Mouse (Mus musculus) liver, embryonic 15.5 days (tissue): ENCODE measurements around the gene Hdac9. TPM values are rescaled to one million over a fixed set of nuclear protein-coding genes. Genes with fewer than 3 reads are reported as not detected.

Experiments used
- ATAC-seq: fragments of 200-750 bp; cut with Nextera tagmentation; 2 replicates; pipeline ENCODE4 v1.8.0; 2017; ENCODE audit warnings: moderate number of reproducible peaks, mild to moderate bottlenecking, moderate library complexity; ENCODE audit not compliant: insufficient read depth
- H3K27ac ChIP-seq: fragments of 300-500 bp; sonication (generic); replicated peaks from 2 replicates; pipeline ENCODE4 v1.5.1; 2015; ENCODE audit warnings: mild to moderate bottlenecking, inconsistent platforms
- H3K27me3 ChIP-seq: fragments of 300-500 bp; sonication (generic); 2 replicates; pipeline ENCODE4 v1.6.1; 2015; ENCODE audit warnings: mild to moderate bottlenecking, inconsistent platforms
- H3K36me3 ChIP-seq: fragments of 300-500 bp; sonication (generic); replicated peaks from 2 replicates; pipeline ENCODE4 v1.6.1; 2015; ENCODE audit warnings: moderate library complexity, mild to moderate bottlenecking, inconsistent platforms
- H3K4me1 ChIP-seq: fragments of 300-500 bp; sonication (generic); replicated peaks from 2 replicates; pipeline ENCODE4 v1.6.1; 2015; ENCODE audit warnings: inconsistent platforms
- H3K4me2 ChIP-seq: fragments of 300-500 bp; sonication (generic); 2 replicates; pipeline ENCODE4 v1.6.1; 2015; ENCODE audit warnings: moderate library complexity, mild to moderate bottlenecking, inconsistent platforms
- H3K4me3 ChIP-seq: fragments of 300-500 bp; sonication (generic); replicated peaks from 2 replicates; pipeline ENCODE4 v1.5.1; 2015; ENCODE audit warnings: mild to moderate bottlenecking, inconsistent platforms
- H3K9ac ChIP-seq: fragments of 300-500 bp; sonication (generic); 2 replicates; pipeline ENCODE4 v1.6.1; 2015; ENCODE audit warnings: moderate library complexity, mild to moderate bottlenecking, inconsistent platforms
- H3K9me3 ChIP-seq: fragments of 300-500 bp; sonication (generic); replicated peaks from 2 replicates; pipeline ENCODE4 v1.6.1; 2016; ENCODE audit warnings: inconsistent platforms
- WGBS: fragments of 180-500 bp; shearing (Covaris S2); methylation state at CpG from one replicate; pipeline ENCODE4 v1.1.7; 2015; ENCODE audit warnings: mixed read lengths; ENCODE audit not compliant: insufficient replicate concordance; 5-methylcytosine and 5-hydroxymethylcytosine counted together
- polyA plus RNA-seq: library from polyadenylated mRNA; unstranded; fragments of >200 nt; fragmentation: Nextera tagmentation; extraction: Ambion mirVana; gene quantifications from 2 replicates; pipeline ENCODE4 v1.2.1, GENCODE M21; 2015

Gene Hdac9
- polyA plus RNA-seq, 1 experiment from 2014 or later = 1.5 TPM

GRCm38 (mm10) chr12:34218561-34218960 is 698.3 kb downstream of the Hdac9 start:
- Histone ChIP-seq H3K9me3 (no peaks in the 10 kb centered on the region), H3K4me2 (no peak overlapping the region), H3K9ac (no peak overlapping the region), H3K27ac (no peak overlapping the region), H3K4me3 (no peak overlapping the region), H3K27me3 (no peaks in the 10 kb centered on the region), H3K36me3 (no peaks in the 10 kb centered on the region), H3K4me1 (no peaks in the 10 kb centered on the region)
- 62% methylated on average over 2 of the region's 2 CpGs for whole genome bisulfite sequencing
- ATAC-seq = no peak

GRCm38 (mm10) chr12:34215023-34216020 is 701.6 kb downstream of the Hdac9 start:
- Histone ChIP-seq H3K9ac (no peak overlapping the region), H3K4me1 (no peaks in the 10 kb centered on the region), H3K27ac (no peak overlapping the region), H3K4me3 (no peak overlapping the region), H3K4me2 (no peak overlapping the region), H3K36me3 (no peaks in the 10 kb centered on the region), H3K9me3 (no peaks in the 10 kb centered on the region), H3K27me3 (no peaks in the 10 kb centered on the region)
- 47% methylated on average over 17 of the region's 17 CpGs for WGBS
- no peak for ATAC-seq

GRCm38 (mm10) chr12:34212162-34212561 is 704.7 kb downstream of the Hdac9 start:
- Histone ChIP-seq H3K9ac (no peak overlapping the region), H3K4me2 (no peak overlapping the region), H3K4me3 (no peak overlapping the region), H3K4me1 (no peaks in the 10 kb centered on the region), H3K36me3 (no peaks in the 10 kb centered on the region), H3K27ac (no peak overlapping the region), H3K27me3 (no peaks in the 10 kb centered on the region), H3K9me3 (no peaks in the 10 kb centered on the region)
- ATAC-seq = no peak
- WGBS = 48% methylated on average over 3 of the region's 3 CpGs

DNA sequence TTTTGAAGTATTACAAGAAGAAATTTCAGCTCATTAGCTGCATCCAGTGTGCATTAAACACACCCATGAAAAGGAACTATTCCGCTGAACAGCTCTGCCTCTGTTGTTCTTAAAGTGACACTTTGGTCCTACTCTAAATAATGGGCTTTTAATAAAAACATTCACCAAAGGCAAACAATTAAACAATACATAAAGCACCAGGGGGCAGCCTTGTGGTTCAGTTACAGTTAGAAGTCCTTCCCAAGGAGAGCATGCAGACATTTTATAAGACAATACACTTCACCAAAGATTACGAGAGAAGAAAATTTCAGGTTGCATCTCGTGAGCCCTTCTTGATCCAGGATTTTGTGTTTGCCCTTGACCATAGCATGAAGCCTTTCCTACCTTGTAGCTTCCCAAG is 715.4 kb downstream of the Hdac9 start:
- Histone ChIP-seq H3K36me3 (no peaks in the 10 kb centered on the region), H3K27ac (no peak overlapping the region), H3K4me3 (no peak overlapping the region), H3K9me3 (no peaks in the 10 kb centered on the region), H3K4me2 (no peak overlapping the region), H3K9ac (no peak overlapping the region), H3K4me1 (no peaks in the 10 kb centered on the region), H3K27me3 (no peaks in the 10 kb centered on the region)
- ATAC-seq = no peak
- 79% methylated on average over 3 of the region's 3 CpGs for WGBS

DNA sequence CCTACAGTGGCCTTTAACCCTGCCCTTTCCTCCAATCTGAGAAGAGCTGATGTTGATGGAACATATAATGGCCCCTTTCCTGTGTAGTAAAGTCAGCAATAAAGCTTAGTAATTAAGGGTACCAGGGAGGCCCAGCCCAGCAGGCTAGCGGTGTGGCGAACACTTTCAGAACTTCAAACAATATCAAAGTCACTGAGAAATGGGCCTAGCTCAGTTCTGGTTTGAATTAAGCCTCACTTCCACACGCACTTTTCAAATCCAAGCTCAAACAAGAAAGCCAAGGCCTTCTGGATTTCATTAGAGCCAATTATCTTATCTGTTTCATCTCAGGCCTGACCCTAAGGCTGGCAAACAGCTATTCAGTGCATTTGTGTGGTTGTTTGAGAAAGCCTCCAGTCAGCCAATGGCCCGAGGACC is 716.9 kb downstream of the Hdac9 start:
- Histone ChIP-seq H3K27ac (no peak overlapping the region), H3K9ac (no peak overlapping the region), H3K4me2 (no peak overlapping the region), H3K4me3 (no peak overlapping the region), H3K36me3 (no peaks in the 10 kb centered on the region), H3K9me3 (no peaks in the 10 kb centered on the region), H3K4me1 (no peaks in the 10 kb centered on the region), H3K27me3 (no peaks in the 10 kb centered on the region)
- no peak for ATAC-seq
- WGBS = 55% methylated on average over 4 of the region's 4 CpGs

GRCm38 (mm10) chr12:34195155-34195828 is 721.6 kb downstream of the Hdac9 start:
- H3K36me3 ChIP-seq = no peaks in the 10 kb centered on the region
- H3K4me2 ChIP-seq = no peak overlapping the region
- no peak overlapping the region for H3K27ac ChIP-seq
- no peak overlapping the region for H3K9ac ChIP-seq
- H3K27me3 ChIP-seq = no peaks in the 10 kb centered on the region
- ATAC-seq = no peak
- no peak overlapping the region for H3K4me3 ChIP-seq
- no peaks in the 10 kb centered on the region for H3K4me1 ChIP-seq
- no peaks in the 10 kb centered on the region for H3K9me3 ChIP-seq

- Histone ChIP-seq H3K27me3 (no peaks in the 10 kb centered on the region), H3K9ac (no peak overlapping the region), H3K27ac (no peak overlapping the region), H3K36me3 (no peaks in the 10 kb centered on the region), H3K4me2 (no peak overlapping the region), H3K4me1 (no peaks in the 10 kb centered on the region), H3K9me3 (no peaks in the 10 kb centered on the region), H3K4me3 (no peak overlapping the region)
- 77% methylated on average over 4 of the region's 4 CpGs for WGBS
- ATAC-seq = no peak
These were observed 722.8 kb downstream of the Hdac9 start for GRCm38 (mm10) chr12:34194116-34194515.

DNA sequence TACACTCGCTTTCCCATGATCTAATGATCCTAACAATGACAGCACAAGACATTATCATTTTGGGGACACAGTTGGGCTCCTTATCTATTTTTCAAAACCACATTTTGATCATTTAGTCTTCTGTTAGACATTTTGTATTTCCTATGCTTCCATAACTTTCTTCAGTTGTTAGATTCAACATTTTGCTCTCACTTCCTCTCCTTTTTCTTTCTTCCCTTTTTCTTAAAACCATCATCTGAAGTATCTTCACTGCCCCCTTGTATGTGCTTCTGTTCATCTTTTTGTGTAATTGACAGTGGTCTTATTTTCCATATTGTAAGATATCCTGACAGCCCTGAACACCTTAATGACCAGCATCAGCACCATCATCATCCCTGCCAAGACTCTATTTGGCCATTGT is 725.6 kb downstream of the Hdac9 start:
- Histone ChIP-seq H3K27me3 (no peaks in the 10 kb centered on the region), H3K4me3 (no peak overlapping the region), H3K4me1 (no peaks in the 10 kb centered on the region), H3K9ac (no peak overlapping the region), H3K36me3 (no peaks in the 10 kb centered on the region), H3K4me2 (no peak overlapping the region), H3K9me3 (no peaks in the 10 kb centered on the region), H3K27ac (no peak overlapping the region)
- no peak for ATAC-seq
- 60% methylated on average over 1 of the region's 1 CpGs for WGBS

DNA sequence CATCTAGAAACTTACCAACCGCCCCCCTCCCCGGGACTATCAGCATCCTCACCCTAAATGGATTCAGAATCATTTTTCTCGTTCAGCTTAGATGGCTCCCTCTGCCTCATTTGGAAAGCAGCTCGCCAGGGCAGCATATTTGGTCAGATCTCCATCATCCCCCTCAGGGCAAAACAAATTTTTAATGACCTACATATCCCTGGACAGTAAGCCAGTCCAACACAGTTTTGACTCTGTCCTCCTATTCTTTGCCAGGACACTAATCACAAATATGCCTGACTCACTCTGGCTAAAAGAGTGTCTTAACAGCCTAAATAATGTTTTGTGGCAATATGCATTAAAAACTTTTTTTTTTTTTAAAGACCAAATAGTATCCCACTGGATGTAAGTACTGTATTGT is 738.0 kb downstream of the Hdac9 start:
- no peak overlapping the region for H3K4me2 ChIP-seq
- 53% methylated on average over 4 of the region's 4 CpGs for WGBS
- H3K9me3 ChIP-seq = no peaks in the 10 kb centered on the region
- H3K27ac ChIP-seq = no peak overlapping the region
- H3K9ac ChIP-seq = no peak overlapping the region
- H3K36me3 ChIP-seq = no peaks in the 10 kb centered on the region
- H3K27me3 ChIP-seq = no peaks in the 10 kb centered on the region
- H3K4me3 ChIP-seq = no peak overlapping the region
- no peak for ATAC-seq
- H3K4me1 ChIP-seq = no peaks in the 10 kb centered on the region

DNA sequence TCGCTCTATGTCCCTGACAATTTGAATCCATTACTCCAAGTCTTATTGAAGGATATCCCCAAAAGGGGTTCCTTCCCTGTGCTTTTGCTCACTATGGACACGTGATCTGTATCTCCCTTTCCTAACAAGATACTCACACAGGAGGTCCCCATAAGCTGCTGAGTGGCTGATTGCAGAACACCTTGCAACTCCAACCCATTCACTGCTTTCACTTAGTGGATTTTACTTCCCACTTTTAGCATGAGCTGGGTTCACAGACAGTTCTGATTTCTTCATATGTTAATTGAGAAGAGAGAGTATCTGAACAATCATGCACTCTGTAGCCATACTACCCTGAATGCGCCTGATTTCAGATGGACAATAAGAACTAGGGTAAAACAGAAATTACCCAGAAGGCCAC is 740.1 kb downstream of the Hdac9 start:
- H3K36me3 ChIP-seq = no peaks in the 10 kb centered on the region
- no peak for ATAC-seq
- no peak overlapping the region for H3K27ac ChIP-seq
- 57% methylated on average over 3 of the region's 3 CpGs for WGBS
- H3K27me3 ChIP-seq = no peaks in the 10 kb centered on the region
- no peaks in the 10 kb centered on the region for H3K4me1 ChIP-seq
- no peak overlapping the region for H3K4me3 ChIP-seq
- no peaks in the 10 kb centered on the region for H3K9me3 ChIP-seq
- no peak overlapping the region for H3K9ac ChIP-seq
- no peak overlapping the region for H3K4me2 ChIP-seq

DNA sequence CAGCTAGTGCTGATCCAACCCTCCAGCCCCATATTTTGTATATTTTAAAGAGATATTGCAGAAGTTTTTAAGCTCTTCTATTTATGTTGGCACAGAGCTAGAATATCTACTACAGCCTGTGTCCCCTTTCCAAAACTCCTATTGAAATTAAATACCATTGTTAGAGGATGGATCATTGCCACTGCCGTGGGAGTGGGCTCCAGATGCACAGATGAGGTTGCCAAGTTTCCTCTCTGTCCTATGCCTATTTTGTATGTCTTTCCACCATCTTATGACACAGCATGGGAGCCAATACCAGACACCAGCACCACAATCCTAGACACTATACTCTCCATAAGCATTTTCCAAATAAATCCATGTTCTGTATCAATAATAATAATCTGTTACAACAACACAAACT is 743.9 kb downstream of the Hdac9 start:
- no peak overlapping the region for H3K9ac ChIP-seq
- no peak for ATAC-seq
- no peak overlapping the region for H3K4me3 ChIP-seq
- WGBS = 52% methylated on average over 1 of the region's 1 CpGs
- no peaks in the 10 kb centered on the region for H3K4me1 ChIP-seq
- H3K27me3 ChIP-seq = no peaks in the 10 kb centered on the region
- no peak overlapping the region for H3K4me2 ChIP-seq
- H3K27ac ChIP-seq = no peak overlapping the region
- no peaks in the 10 kb centered on the region for H3K9me3 ChIP-seq
- no peaks in the 10 kb centered on the region for H3K36me3 ChIP-seq
